Mouse (Mus musculus) heart, embryonic 12.5 days (tissue): ENCODE measurements around the gene Ncoa4. TPM values are rescaled to one million over a fixed set of nuclear protein-coding genes. Genes with fewer than 3 reads are reported as not detected.

ENCODE experiments used
- ATAC-seq: fragments of 200-750 bp; cut with Nextera tagmentation; 2 replicates; pipeline ENCODE4 v1.8.0; 2017; ENCODE audit warnings: moderate TSS enrichment, moderate library complexity; ENCODE audit not compliant: insufficient number of reproducible peaks, low FRiP score
- H3K27ac ChIP-seq: fragments of 300-500 bp; sonication (generic); 2 replicates; pipeline ENCODE4 v1.5.1; 2016; ENCODE audit warnings: mild to moderate bottlenecking, moderate library complexity; ENCODE audit not compliant: poor library complexity, severe bottlenecking
- H3K27me3 ChIP-seq: fragments of 300-500 bp; sonication (generic); replicated peaks from 2 replicates; pipeline ENCODE4 v1.6.1; 2016; ENCODE audit warnings: mild to moderate bottlenecking, moderate library complexity
- H3K36me3 ChIP-seq: fragments of 300-500 bp; sonication (generic); 2 replicates; pipeline ENCODE4 v1.6.1; 2016; ENCODE audit warnings: mild to moderate bottlenecking, moderate library complexity
- H3K4me1 ChIP-seq: fragments of 300-500 bp; sonication (generic); replicated peaks from 2 replicates; pipeline ENCODE4 v1.6.1; 2016; ENCODE audit warnings: mild to moderate bottlenecking
- H3K4me2 ChIP-seq: fragments of 300-500 bp; sonication (generic); 2 replicates; pipeline ENCODE4 v1.6.1; 2016; ENCODE audit warnings: mild to moderate bottlenecking, moderate library complexity
- H3K4me3 ChIP-seq: fragments of 300-500 bp; sonication (generic); 2 replicates; pipeline ENCODE4 v1.5.1; 2016; ENCODE audit warnings: mild to moderate bottlenecking
- H3K9ac ChIP-seq: fragments of 300-500 bp; sonication (generic); 2 replicates; pipeline ENCODE4 v1.6.1; 2016; ENCODE audit warnings: mild to moderate bottlenecking, moderate library complexity
- H3K9me3 ChIP-seq: fragments of 300-500 bp; sonication (generic); replicated peaks from 2 replicates; pipeline ENCODE4 v1.6.1; 2016; ENCODE audit warnings: mild to moderate bottlenecking, moderate library complexity
- WGBS: fragments of 180-500 bp; shearing (Covaris S2); methylation state at CpG from one replicate; pipeline ENCODE4 v1.1.7; 2016; 5-methylcytosine and 5-hydroxymethylcytosine counted together
- polyA plus RNA-seq: library from polyadenylated mRNA; unstranded; fragments of >200 nt; fragmentation: Nextera tagmentation; extraction: Ambion mirVana; gene quantifications from 2 replicates; pipeline ENCODE4 v1.2.1, GENCODE M21; 2016

Gene Ncoa4
- polyA plus RNA-seq, 1 experiment from 2014 or later: 146 TPM

GRCm38 (mm10) chr14:32226601-32227000, 66.9 kb downstream of the Ncoa4 start:
- ATAC-seq: no peak
- no peak overlapping the region for H3K9ac ChIP-seq

DNA sequence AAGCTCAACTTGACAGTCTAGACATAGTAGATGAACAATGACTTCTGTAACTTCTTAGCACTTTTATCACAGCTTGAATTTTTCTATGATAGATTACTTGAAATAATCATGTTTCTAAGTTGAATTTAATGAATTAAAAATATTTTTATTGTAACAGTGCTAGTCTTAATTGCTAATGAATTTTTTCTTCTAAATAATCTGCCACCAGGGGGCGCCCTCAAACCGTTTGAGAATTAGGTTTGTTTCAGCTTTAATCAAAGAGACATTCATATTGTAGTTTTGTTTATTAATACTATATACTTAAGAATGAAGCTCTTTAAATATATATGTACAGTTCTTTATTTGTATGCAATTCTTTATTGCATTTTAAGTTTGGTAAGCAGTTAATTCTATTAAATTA, 69.3 kb downstream of the Ncoa4 start:
- H3K27ac ChIP-seq: no peak overlapping the region
- H3K9me3 ChIP-seq: no peaks in the 10 kb centered on the region
- no peak overlapping the region for H3K4me3 ChIP-seq
- H3K4me2 ChIP-seq: no peak overlapping the region
- H3K27me3 ChIP-seq: no peaks in the 10 kb centered on the region
- no peak overlapping the region for H3K9ac ChIP-seq
- no peak for ATAC-seq
- WGBS: 0% methylated on average over 2 of the region's 2 CpGs
- peaks cover 10% of the 10 kb centered on the region for H3K36me3 ChIP-seq
- H3K4me1 ChIP-seq: 0 out of 2 replicates have a peak, but pooled peaks cover 2% of the 10 kb centered on the region

More at GRCm38 (mm10) chr14:32226601-32227000, 66.9 kb downstream of the Ncoa4 start:
- H3K27ac ChIP-seq: no peak overlapping the region
- peaks cover 7% of the 10 kb centered on the region; the same call in 1 of the 2 replicates for H3K36me3 ChIP-seq
- H3K9me3 ChIP-seq: no peaks in the 10 kb centered on the region
- H3K4me1 ChIP-seq: 0 out of 2 replicates have a peak, but pooled peaks cover 2% of the 10 kb centered on the region
- no peaks in the 10 kb centered on the region for H3K27me3 ChIP-seq
- H3K4me3 ChIP-seq: no peak overlapping the region
- H3K4me2 ChIP-seq: no peak overlapping the region

Other genes with a start within 250 kb of the Ncoa4 start
- gene Galnt15, start 130.9 kb upstream of the Ncoa4 start, polyA plus RNA-seq: 0.29 and 0.35 TPM in 2 replicates
- gene Oxnad1, start 74.5 kb upstream of the Ncoa4 start, polyA plus RNA-seq: 37.9 and 40.2 TPM in 2 replicates
- gene Dph3, start 74.1 kb upstream of the Ncoa4 start, polyA plus RNA-seq: 71.7 and 74.5 TPM in 2 replicates
- not detected in 2 replicates for gene Msmb, start 17.8 kb upstream of the Ncoa4 start, polyA plus RNA-seq
- 279 and 286 TPM in 2 replicates for gene Timm23, start 42.0 kb downstream of the Ncoa4 start, polyA plus RNA-seq
- 35.5 and 37.9 TPM in 2 replicates for gene Parg, start 42.1 kb downstream of the Ncoa4 start, polyA plus RNA-seq
- 19.2 and 19.4 TPM in 2 replicates for gene Ogdhl, start 162.2 kb downstream of the Ncoa4 start, polyA plus RNA-seq
- gene 1700024G13Rik, start 228.5 kb downstream of the Ncoa4 start, polyA plus RNA-seq: not detected in 2 replicates